Mouse (Mus musculus): ENCODE measurements around the gene Dcaf5.

GRCm38 (mm10) chr12:80322494-80322893, 113.9 kb downstream of the Dcaf5 start:
- TF ChIP-seq POLR2A (IDR thresholded peaks at IDR 0.05; ENCODE audit: extremely low read depth, insufficient read depth, low read length) (no peak), CTCF (IDR thresholded peaks at IDR 0.05; ENCODE audit: low read depth, low read length) (no peak)

All from liver, adult 2 months (tissue).